Mouse (Mus musculus) frontal cortex, adult 2 months (tissue): ENCODE measurements at regions not wholly inside any gene's neighbourhood (a gene's known extent, or its start where the extent isn't known, plus 50 kb on each side); places are given as distances from the start of the nearest gene placed in this dataset.
A peak's percentile ranks its signal among the peaks of the same experiment; 100 is the strongest.

ENCODE experiments used
- DNase-seq, 2 experiments: peaks; one replicate each; pipeline ENCODE4 v3.0.0; 2022; ENCODE audit warnings: low spot score in 1 of 2; ENCODE audit errors: extremely low spot score in 1 of 2

DNA sequence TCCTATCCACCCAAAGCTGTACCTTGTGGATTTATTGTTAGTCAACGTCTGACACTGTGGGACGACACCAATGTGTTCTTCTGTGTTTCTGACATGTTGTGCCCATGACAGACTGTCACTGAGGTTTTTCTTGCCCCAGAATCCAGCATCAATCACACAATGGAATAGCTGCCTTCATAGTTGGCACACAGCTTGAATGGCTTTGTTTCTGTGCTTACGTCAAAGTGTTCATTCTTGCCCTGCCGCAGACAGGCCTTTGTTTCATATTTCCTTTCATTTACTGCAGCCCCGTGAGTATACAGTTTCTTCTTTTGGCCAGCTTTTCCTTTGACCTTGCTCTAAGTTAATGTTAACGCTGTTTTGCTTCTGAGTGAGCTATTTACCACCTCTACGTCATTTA, 78.9 kb upstream of the Dkk2 start:
- DNase-seq = no peak

DNA sequence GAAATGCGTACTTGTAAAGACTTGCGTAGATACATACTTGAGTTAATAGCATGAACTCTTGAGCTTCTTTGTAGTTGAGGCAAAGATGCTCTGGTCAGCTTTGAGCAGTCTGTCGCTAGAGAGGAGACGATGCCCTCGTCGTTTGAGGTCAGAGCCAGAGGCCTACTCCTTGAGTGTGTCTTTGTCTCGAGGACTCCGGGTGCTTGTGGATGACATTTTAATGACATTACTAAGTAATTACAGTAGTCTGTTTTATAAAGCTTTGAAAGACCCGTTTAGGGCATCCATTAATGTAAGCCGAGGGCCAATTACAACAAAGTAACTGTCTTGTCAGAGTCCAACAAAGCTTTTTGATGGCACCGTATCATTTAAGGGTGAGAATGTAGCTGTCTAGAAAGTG, 78.2 kb upstream of the Dkk2 start:
- DNase-seq = no peak

DNA sequence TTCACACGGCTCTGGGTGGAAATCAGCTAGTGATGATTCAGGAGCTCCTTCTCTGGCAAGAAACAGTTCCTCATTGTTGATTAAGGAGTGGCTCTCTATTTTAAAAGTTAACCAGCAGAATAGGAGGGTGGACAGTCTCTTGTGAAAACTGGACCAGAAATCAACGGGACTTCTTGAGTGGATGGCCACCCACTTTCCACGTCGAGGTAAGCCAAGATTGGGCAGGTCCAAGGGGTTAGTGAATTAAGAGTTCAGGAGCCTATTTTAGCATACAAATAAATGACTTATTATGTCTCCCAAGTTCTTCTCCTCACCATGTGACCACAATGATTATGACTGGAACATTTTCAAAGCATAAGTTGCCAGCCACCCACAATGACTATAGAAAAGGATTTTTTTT, 77.7 kb upstream of the Dkk2 start:
- peak in 1 of 2 experiments; percentile 15 for DNase-seq

GRCm38 (mm10) chr3:132015205-132015604, 69.9 kb upstream of the Dkk2 start:
- DNase-seq = peak in 1 of 2 experiments; percentile 10

DNA sequence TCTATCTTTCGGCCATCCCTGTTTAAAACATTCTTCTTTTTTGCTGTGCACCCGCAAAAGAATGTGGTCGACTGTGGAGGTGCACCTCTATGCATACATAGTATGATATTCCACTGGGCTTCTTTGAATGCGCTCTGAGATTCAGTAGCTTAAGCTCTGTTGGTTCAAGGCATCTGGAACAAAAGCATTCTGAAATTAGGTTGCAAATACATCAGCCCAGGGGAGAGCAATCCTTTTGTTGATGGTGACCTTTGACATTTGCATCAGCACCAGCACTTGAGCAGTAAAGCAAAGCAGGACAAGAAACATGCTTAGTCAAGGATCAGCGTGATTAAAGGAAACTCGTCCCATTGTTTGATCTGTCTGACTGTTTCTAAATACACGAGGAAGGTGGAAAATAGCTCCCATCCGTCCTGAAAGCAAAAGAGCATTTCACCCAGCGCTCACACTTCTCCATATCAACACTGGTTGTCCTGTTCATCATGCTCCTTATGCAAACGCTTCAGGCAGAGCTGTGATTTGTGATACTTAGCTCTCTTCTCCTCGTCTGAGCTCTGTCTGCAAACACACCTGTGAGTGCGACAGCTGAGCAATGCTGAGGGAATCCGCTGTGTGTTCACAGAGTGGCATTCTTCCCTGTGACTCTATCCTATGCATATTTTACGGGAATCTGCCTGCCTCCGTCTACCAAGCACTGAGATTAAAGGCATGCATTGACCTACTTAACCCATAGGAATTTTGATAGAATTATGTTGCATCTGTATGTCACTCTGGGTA, 67.4 kb upstream of the Dkk2 start:
- no peak for DNase-seq

- no peak for DNase-seq
Measured at GRCm38 (mm10) chr3:132018505-132018904, 66.6 kb upstream of the Dkk2 start.

- no peak for DNase-seq
Measured at GRCm38 (mm10) chr3:132022032-132022431, 63.1 kb upstream of the Dkk2 start.

GRCm38 (mm10) chr3:132023342-132023741, 61.8 kb upstream of the Dkk2 start:
- no peak for DNase-seq

GRCm38 (mm10) chr3:132029112-132029511, 56.0 kb upstream of the Dkk2 start:
- DNase-seq = no peak

DNA sequence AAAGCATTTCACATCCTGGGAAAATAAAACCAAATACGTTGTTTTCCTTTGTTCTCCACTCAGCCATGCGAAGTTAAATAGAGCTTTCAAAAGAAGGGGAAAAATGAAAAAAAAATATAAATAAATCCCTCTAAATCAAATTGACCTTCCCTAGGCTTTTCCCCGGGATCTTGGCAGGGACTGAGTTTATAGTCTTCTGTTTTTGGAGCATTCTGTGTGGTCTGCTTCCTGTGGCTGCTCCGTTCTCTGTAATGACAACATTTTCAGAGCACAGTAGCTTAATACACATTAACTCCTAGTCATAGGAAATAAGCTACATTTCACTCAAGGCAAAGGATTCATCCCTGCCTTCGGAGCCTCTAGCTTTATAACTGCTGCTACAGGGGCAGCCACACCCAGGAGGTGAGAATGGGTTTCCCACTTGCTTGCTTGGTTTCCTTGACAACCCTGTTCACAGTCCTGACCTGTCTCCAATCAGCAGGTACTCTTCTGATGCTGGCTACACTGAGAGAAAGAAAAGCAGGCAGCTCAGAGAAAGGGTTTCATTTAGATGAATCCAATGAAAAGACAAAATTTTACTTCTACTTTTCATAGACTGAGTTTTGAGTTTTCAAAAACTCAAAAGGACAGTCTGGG, 51.9 kb upstream of the Dkk2 start:
- DNase-seq = no peak

DNA sequence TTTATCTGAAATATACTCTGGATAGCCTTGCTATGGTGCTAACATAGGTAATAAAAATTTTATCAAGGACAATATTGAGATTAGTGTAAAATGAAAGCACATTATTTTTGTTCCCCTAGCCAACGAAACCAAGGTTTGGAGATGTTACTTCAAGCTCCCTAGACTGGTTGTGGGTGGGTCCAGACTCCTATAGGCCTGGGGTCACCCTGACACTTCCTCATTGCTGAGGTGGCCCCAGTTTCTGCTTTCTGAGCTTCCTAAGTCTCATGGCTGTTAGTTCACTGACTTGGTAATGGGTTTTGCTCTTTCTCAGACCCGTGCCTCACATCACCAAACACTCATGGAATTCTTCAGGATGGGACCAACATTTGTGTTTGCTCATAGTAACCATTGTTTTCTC, 49.9 kb upstream of the Dkk2 start:
- DNase-seq = no peak
